Mouse (Mus musculus) heart, postnatal 4 days (tissue): ENCODE results near the gene Uqcc3. TPM values are rescaled to one million over a fixed set of nuclear protein-coding genes. Genes with fewer than 3 reads are reported as not detected.
"Not testable (repeated sequence)": the region's sequence is repeated elsewhere in the genome, so short reads cannot be mapped to it uniquely, and the experiment has no call there.

Source experiments
- DNase-seq: peaks from one replicate; pipeline ENCODE4 v3.0.0; 2021
- microRNA-seq, 2 experiments: library from miRNA; unstranded; fragments of <30 nt; microRNA quantifications; one replicate each; pipeline ENCODE4 v1.2.0; 2021 to 2022
- total RNA-seq, 2 experiments: library from RNA; stranded (reverse); gene quantifications; 2 replicates each; pipeline ENCODE4 v1.2.3; 2021

Gene Uqcc3
- total RNA-seq, 2 experiments from 2014 or later, result 39.4 to 41.2 TPM

DNA sequence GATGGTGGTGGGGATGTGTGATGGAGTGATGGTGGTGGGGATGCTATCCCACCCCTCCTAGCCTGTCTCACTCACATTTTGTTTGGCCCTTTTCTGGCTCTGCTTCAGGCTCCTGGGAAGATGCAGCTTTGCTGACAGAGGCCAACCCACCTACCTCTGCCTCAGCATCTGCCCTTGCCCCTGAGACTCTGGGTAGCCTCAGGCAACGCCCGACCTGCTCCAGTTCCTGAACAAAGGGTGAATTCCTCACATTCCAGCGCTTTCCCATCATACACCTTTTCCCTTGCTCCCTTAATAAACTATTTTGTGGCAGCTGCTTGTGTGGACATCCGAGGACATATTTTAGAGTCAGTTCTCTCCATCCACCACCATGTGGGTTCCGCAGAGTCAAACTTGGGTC, 32.4 kb downstream of the Uqcc3 start:
- no peak for DNase-seq

DNA sequence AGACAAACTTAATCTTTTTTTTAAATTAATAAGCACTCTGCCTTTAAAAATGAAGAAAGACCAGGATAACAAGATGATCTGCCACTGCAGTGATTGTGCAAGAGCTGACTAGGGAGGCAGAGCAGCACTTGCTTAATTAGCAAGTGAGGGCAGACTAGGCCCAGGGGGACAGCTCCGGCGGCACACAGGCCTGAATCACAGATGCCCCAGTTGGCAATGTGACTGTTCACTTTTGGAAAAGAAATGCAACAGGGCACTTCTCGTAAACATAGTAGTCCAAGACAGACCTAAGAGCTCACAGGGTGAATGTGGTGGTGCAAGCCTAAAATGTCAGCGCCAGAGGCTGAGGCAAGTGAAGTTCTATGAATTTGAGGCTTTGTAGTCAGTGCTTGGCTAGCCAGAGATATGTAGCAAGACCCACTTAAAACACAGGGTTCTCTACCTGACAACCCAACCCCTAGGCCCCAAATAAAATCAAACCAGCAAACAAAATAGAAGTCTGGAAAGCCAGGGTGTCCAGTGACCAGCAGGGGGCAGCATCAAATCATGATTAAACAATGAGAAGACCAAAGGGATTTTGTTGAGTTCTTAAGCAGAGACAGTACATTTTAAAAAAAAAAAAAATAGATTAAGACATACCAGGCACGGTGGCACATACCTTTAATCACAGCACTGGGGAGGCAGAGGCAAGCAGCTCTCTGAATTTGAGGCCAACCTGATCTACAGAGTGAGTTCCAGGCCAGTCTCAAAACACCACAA, 36.2 kb downstream of the Uqcc3 start:
- DNase-seq, result peak; percentile 87

DNA sequence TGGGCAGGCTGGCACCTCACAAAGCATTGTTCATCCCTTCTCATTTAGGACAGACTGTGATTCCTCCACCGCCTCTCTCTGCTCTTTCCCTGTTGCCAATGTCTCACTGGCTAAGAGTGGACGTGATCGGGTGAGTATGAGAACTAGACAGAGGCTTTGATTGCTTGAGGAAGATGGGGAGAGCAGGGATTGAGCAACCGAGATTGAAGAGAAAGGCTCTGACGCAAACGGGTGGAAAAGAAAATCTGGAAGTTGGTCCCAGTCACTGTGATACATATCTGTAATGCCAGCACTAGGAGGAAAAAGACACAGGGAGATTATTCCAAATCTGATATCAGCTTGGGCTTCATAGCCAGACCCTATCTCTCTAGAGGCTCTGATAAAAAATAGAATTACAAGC, 37.8 kb downstream of the Uqcc3 start:
- DNase-seq, result no peak

DNA sequence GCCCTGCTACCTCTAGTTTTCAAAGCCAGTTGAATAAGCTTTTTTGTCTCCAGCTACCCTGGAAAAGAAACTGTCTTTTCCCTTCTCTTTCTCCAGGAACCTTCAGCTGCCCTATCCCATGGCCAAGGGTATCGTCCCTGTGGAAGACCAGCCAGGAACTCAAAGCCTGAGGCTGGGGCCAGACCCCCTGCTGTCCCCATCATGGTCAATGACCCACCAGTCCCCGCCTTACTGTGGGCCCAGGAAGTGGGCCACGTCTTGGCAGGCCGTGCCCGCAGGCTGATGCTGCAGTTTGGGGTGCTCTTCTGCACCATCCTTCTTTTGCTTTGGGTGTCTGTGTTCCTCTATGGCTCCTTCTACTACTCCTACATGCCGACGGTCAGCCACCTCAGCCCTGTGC, 39.7 kb downstream of the Uqcc3 start:
- no peak for DNase-seq

DNA sequence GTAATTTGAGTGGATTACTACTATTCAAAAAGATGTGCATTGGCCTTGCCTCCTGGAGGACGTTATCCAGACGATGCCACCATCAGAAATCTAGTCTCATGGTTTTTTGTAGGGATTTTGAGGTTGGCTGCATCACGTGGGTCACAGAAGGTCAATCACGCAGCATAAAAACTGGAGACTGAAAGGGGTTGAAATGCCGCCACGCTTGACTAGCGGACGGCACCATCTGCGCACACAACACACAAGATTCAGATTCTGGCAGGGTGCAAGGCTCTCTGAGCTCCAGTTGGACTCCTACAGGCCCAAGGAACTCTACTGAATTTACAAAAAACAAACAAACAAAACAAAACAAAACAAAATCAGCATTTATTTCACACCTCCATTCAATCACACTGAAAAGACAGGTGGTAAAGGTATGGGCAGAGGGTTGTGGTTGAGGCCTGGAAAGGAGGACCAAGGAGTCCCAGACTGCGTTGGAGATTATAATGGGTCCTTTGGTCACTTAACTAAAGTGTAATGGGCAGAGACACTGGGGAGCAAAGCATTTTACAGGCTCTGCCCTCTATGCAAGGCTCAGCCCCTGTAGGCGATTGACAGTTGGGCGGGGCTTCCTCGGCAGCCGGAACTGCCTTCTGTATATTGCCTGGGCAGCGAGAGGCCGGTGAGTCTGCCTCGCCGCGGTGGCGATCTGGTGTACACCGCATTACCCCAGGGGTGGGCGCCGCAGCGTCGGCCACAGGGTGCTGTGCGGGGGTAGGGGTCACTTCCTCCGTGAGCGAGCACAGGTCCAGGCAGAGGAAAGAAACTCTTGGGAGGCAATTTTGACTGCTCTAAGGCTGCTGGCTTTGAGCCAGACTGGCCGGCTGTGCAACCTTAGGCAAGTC, 40.6 kb downstream of the Uqcc3 start:
- DNase-seq, result peak; percentile 78

DNA sequence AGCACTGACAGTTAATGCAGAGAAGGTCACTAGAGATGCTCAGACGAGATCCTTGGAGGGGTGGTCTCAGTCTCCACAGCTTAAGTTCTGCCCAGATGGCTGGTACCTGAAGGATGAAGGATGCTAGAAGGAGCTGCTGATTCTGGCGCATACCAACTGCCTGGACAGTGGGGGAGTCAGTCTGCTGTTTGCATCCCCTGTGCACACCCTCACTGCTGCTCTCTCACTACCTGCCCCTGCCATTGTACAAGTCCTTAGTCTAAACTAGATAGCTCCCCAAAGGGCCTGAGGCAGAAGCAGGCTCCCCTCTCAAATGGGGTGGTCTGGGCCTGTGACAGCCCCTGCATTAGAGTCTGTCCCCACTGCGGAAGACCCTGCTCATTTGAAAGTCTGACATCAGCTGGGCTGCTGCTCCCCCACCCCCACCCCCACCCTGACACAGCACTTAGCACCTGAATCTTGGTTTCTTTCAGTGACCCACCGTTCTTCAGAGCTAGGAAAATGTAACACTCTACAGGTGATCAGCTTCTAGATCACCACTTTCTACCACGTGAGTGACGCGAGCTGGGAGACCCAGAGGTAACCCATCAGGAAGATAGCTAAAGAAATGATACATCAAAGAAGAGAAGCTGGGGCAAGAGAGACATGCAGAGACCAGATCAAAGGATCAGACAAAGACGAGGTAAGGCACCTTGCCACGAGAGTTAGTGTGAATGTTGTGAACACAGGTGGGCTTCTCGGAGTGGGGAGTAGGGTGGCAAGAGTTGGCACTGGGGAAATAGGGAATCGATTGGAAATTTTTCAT, 41.4 kb downstream of the Uqcc3 start, which contains the start of gene Gng3:
Gene Gng3 (minus strand): TSS at position 92 of the 805 bp plus-strand sequence.
- no peak for DNase-seq

DNA sequence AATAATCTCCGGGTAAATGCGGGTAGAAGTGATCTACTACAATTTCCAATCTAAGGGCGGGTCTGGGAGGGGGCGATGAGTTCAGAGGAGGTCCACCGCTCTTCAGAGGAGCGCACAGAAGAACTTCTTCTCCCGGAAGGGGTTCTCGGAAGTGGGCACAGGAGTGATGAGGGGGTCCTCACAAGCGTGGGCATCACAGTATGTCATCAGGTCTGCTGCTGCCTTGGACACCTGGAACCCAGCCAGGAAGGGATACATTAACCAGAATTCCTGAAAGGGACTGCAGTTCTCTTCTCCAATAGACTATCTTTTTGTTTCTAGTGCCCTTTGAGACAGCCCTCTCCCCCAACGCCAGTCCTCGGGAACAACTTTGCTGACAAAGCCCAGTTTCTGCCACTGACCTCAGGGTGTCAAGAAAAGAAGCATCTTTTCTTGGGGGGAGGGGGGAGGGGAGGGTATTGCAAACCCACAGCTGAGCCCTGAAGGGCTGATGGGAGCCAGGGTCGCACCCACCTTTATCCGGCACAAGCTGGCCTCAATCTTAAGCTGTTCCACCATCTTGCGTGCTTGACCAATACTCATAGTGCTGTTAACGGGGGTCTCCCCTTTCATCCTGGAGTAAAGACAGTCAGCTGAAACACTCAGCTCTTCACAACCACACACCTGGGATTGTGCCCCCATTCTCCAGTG, 42.5 kb downstream of the Uqcc3 start:
- peak; percentile 55 for DNase-seq

DNA sequence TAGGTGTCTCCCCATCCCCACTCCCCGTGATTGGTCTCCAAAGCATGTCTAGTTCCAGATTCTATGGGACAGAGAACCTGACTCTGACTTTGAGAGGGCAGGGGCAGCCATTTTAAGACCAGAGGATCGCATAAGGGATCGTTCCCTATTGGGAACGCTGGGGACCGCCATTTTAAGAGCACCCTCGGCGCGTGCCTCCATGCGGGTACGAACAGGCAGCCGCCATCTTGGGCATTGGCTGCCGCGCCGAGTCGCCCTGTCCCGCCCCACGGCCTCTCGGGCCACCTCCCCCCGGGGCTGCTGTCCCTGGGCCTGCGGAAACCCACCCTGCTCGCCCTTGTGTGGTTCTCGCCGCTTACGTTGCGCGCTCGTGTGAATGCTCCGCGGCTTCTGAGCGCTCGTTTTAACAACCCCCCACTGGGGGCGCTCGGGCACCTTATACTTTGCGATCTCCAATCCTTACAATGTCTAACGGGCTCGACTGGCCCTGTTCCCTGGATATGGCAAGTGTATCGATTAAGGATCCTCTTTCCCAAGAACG, 43.4 kb downstream of the Uqcc3 start, which contains the start of gene Bscl2:
Gene Bscl2 (plus strand): TSS at position 217 of the 541 bp plus-strand sequence.
- DNase-seq, result peak; percentile 87

DNA sequence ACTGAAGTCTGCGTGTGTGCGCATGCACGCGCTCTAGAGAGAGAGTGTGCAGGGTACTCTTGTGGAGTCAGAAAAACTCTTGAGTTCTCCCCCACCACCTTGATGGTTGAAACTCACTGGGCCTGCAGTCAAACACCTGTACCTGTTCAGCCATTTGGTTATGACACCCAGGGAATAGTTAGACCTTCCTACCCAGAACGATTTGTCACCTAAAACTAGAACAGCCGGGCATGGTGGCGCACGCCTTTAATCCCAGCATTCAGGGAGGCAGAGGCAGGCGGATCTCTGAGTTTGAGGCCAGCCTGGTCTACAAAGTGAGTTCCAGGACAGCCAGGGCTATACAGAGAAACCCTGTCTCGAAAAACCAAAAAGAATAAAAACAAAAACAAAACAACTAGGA, 44.4 kb downstream of the Uqcc3 start:
- DNase-seq, result not testable (repeated sequence)

DNA sequence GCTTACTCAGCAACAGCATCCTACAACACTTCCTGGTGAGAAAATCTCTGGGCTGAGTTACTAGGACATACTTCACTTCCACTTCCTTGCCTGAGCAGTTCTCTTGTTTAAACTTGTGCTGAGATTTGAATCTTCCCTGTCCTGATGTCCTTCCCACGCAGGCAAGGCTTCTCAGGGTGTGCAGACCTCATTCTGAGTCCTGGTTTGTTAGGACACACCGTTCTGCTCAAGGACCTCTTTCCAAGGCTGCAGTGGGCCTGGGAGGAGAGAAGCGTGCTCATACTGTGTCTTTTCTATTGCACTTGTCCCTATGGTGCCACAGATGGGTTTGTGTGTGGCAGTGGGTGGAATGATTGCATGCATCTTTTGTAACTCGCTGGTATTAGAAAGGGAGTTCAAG, 47.8 kb downstream of the Uqcc3 start:
- DNase-seq, result no peak

DNA sequence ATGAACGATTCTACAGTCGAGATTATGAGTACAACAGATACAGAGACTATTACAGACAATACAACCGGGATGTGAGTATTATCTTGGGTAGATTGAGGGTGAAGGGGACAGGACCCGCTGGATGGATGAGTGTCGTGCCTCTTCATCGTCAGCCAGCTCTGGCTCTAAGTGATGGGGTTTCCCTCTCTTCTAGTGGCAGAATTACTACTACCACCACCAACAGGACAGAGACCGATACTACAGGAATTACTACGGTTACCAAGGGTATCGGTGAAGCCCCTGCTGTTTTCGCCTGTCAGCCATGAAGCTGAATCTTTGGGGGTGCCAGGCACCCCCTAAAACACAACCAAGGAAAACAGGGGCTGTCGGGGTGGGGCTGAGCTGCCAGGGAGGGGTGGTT, 49.5 kb downstream of the Uqcc3 start:
- no peak for DNase-seq

DNA sequence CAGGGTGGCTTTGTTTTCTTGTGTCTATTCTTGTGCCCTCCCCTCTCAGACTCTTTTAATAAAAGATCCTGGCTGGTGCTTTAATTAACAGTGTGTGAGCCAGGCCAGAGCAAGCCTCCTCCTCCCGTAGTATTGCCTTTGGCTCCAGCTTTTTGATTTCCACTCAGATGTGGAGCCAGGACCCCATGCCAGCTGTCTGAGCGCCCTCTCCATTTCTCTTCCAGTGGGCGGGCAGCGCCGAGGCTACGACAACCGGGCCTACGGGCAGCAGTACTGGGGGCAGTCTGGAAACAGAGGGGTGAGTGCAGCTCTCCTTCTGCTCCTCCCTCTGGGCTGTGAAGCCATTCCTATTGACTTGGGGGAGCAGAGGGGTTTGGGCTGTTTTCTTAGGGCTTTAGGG, 50.1 kb downstream of the Uqcc3 start:
- no peak for DNase-seq

Small RNA genes within 50 kb of the gene (microRNA-seq; reads per million reads assigned to microRNA genes)
- 0 to 0.20 reads per million in 2 experiments for gene Mir5136

Other genes starting within 250 kb of the Uqcc3 start
- gene Chrm1, start 217.1 kb downstream of the Uqcc3 start, total RNA-seq, result not detected
- 10 to 100 TPM; 62.4 to 66.3 TPM for gene Slc3a2, start 157.6 kb downstream of the Uqcc3 start, total RNA-seq
- gene Wdr74, start 145.1 kb downstream of the Uqcc3 start, total RNA-seq, result 10 to 100 TPM; 30.3 to 31.1 TPM
- gene 1700092M07Rik, start 140.2 kb downstream of the Uqcc3 start, total RNA-seq, result not detected
- 10 to 100 TPM; 43.4 to 48.5 TPM for gene Stx5a, start 139.5 kb downstream of the Uqcc3 start, total RNA-seq
- gene Nxf1, start 123.8 kb downstream of the Uqcc3 start, total RNA-seq, result 10 to 100 TPM; 82.1 to 86.1 TPM
- gene Tmem223, start 109.9 kb downstream of the Uqcc3 start, total RNA-seq, result 100 to 1,000 TPM; 121 to 133 TPM
- 10 to 100 TPM; 16.6 to 17.1 TPM for gene Tmem179b, start 106.5 kb downstream of the Uqcc3 start, total RNA-seq
- gene Taf6l, start 94.5 kb downstream of the Uqcc3 start, total RNA-seq, result 10 to 100 TPM; 12.1 to 12.5 TPM
- gene Polr2g, start 82.3 kb downstream of the Uqcc3 start, total RNA-seq, result 10 to 100 TPM; 71.2 to 80.6 TPM
- 1 to 10 TPM; 2.4 to 2.5 TPM for gene Zbtb3, start 78.4 kb downstream of the Uqcc3 start, total RNA-seq
- gene Ttc9c, start 61.6 kb downstream of the Uqcc3 start, total RNA-seq, result 10 to 100 TPM; 20.9 to 22.8 TPM
- gene Hnrnpul2, start 60.9 kb downstream of the Uqcc3 start, total RNA-seq, result 10 to 100 TPM; 53.5 to 56.0 TPM
- not detected for gene AC129217.1, start 51.1 kb downstream of the Uqcc3 start, total RNA-seq
- 10 to 100 TPM; 26.2 to 27.5 TPM for gene Bscl2, start 43.5 kb downstream of the Uqcc3 start, total RNA-seq
- under 1 TPM in 1 of 2 experiments, not detected in 1; 0.16 TPM for gene Gng3, start 41.7 kb downstream of the Uqcc3 start, total RNA-seq
- 1 to 10 TPM; 2.4 to 2.5 TPM for gene Lrrn4cl, start 30.2 kb downstream of the Uqcc3 start, total RNA-seq
- 100 to 1,000 TPM; 112 to 125 TPM for gene Ubxn1, start 9.4 kb downstream of the Uqcc3 start, total RNA-seq
- 1 to 10 TPM; 2.1 to 5.6 TPM for gene Lbhd1, start 2.8 kb upstream of the Uqcc3 start, total RNA-seq
- gene Gm49403, start 3.0 kb upstream of the Uqcc3 start, total RNA-seq, result not detected
- gene 1810009A15Rik, start 7.9 kb upstream of the Uqcc3 start, total RNA-seq, result 10 to 100 TPM; 23.7 to 24.9 TPM
- 1 to 10 TPM; 2.3 to 3.6 TPM for gene Gm49416, start 8.0 kb upstream of the Uqcc3 start, total RNA-seq
- 10 to 100 TPM; 16.3 to 17.1 TPM for gene Ints5, start 12.1 kb upstream of the Uqcc3 start, total RNA-seq
- 10 to 100 TPM; 80.9 to 83.7 TPM for gene Ganab, start 17.1 kb upstream of the Uqcc3 start, total RNA-seq
- gene B3gat3, start 39.5 kb upstream of the Uqcc3 start, total RNA-seq, result 10 to 100 TPM; 36.0 to 38.0 TPM
- gene Rom1, start 48.4 kb upstream of the Uqcc3 start, total RNA-seq, result 1 to 10 TPM; 3.1 to 3.2 TPM
- 10 to 100 TPM; 15.4 to 16.6 TPM for gene Eml3, start 48.6 kb upstream of the Uqcc3 start, total RNA-seq
- gene Mta2, start 61.0 kb upstream of the Uqcc3 start, total RNA-seq, result 10 to 100 TPM; 62.5 to 63.8 TPM
- 1 to 10 TPM; 8.3 to 9.6 TPM for gene Tut1, start 72.9 kb upstream of the Uqcc3 start, total RNA-seq
- 100 to 1,000 TPM; 357 to 371 TPM for gene Eef1g, start 86.1 kb upstream of the Uqcc3 start, total RNA-seq
- 100 to 1,000 TPM; 303 to 328 TPM for gene Ahnak, start 108.4 kb upstream of the Uqcc3 start, total RNA-seq
- not detected for gene Scgb1a1, start 207.0 kb upstream of the Uqcc3 start, total RNA-seq